Mouse (Mus musculus) ES-CJ7 (cell line): ENCODE measurements around the gene Cd209b.

Source experiments
- DNase-seq: peaks from one replicate; pipeline ENCODE4 v3.0.0; 2011; ENCODE audit warnings: low read depth, low spot score

The Cd209b gene

DNA sequence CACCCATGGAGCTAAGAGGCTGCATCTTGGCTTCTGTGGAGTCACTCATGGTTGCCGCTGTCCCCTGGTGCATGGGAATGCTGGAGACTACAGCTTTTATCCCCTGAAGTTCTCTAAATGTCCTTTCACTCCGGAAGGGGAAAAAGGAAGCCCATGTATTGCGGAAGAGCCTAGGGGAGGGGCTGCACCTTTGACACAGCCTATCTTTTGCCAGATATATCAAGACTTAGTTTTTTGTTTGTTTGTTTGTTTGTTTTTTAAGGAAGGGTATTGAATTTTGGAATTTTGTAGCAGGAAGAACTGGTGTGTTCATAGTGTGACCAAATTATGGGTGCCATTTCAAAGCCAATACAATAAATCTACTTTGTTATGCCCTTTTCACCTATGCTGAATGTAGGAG lies at the start of gene Cd209b:
TSS of gene Cd209b (minus strand) at position 101 of the 400 bp plus-strand sequence.
- no peak for DNase-seq

DNA sequence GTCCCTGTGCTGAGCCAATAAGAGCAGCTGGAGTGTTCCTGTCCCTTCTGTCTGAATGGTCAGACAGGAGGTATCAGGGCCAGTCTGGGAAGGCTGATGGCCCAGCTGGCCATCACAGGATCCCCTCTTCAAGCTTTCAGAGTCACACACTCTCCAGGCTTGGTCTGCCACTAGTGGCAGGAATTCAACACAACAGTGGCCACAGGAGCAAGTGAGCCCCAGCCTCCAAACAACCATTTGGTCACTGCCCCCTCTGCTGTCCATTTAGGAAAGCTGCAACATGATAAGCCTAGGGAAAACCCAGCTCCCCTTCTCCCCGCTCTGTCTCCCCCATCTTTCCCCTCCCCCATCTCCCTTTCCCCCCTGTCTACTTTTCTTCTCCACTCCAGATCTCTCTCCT lies 29.4 kb upstream of the Cd209b start:
- peak; percentile 88 for DNase-seq

DNA sequence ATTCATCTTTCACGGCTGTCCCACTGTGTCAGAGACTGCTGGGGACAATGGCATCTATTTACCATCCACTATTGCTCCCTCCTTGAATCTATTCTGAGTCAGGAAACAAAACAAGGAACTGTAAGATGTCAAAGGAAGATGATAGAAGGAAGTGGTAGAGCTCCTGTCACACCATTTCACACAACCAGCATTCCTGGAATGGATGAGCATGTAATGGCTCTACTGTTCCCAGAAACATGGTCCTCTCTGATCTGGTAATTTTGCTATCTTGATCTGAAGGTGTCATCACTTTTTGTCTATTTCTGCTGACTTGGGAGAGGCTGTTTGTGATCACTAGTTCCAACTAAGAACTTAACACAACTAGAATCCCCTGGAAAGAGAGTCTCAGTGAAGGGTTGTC lies 28.0 kb upstream of the Cd209b start, which contains the start of gene Cd209c:
TSS of gene Cd209c (minus strand) at position 101 of the 400 bp plus-strand sequence.
- no peak for DNase-seq

DNA sequence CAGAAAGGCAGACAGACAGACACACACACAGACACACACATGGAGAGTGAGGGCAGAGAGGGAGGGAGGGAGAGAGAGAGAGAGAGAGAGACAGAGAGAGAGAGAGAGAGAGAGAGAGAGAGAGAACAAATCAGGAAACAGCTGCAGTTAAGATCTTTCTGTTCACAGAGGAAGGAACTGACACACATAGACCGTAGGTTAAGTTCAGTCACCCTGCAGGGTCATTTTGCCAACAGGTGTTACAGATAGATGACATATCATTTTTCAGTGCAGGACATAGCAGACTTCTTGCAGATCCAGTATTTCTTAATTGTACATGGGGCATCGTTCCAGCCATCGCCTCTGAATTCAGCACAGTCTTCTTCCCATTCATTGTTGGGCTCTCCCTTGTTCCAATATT lies 13.4 kb upstream of the Cd209b start:
- no peak for DNase-seq

DNA sequence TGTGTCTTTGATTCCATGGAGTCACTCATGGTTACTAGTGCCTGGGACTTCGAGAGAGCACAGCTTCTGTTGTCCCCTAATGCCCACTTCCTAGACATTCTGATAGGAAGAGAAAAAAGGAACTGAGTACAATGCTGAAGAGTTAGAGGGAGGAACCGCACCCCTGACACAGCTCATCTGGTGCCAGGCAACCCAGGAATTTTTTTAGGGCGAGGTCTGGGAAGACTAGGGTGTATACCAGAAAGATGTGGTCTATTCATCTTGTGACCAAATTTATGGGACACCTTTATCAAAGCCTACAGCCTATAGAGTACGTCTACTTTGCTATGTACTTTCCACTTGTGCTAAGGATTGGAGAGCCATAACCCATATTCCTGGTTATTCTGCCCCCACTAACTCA lies 48.2 kb downstream of the Cd209b start, which contains the start of gene Cd209d:
TSS of gene Cd209d (minus strand) at position 101 of the 400 bp plus-strand sequence.
- no peak for DNase-seq

DNA sequence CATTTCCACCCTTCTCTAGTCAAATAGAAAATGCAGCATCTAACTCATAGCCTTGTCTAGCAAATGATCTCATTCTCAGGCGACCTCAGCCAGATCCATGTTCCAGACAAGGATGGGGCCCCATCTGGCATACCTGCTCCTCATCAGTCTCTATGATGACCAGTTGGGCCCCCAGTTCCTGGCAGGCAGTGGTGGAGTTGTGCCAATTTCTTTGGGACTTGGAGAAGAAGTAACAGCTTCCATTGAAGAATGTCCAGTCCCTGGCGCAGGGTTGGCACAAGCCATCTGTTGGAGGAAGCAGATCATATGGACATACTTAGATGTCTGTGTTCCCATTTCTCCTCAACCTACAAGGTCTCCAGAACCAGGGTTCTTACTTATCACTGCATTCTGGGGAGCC lies 50.5 kb downstream of the Cd209b start:
- no peak for DNase-seq
